Mouse (Mus musculus): Measurements from ENCODE around the gene Tnni1. TPM values are rescaled to one million over a fixed set of nuclear protein-coding genes. Genes with fewer than 3 reads are reported as not detected.

Tnni1 gene
- polyA plus RNA-seq (2012; rRNA removed) = 0.27 and 21.4 TPM in 2 replicates

DNA sequence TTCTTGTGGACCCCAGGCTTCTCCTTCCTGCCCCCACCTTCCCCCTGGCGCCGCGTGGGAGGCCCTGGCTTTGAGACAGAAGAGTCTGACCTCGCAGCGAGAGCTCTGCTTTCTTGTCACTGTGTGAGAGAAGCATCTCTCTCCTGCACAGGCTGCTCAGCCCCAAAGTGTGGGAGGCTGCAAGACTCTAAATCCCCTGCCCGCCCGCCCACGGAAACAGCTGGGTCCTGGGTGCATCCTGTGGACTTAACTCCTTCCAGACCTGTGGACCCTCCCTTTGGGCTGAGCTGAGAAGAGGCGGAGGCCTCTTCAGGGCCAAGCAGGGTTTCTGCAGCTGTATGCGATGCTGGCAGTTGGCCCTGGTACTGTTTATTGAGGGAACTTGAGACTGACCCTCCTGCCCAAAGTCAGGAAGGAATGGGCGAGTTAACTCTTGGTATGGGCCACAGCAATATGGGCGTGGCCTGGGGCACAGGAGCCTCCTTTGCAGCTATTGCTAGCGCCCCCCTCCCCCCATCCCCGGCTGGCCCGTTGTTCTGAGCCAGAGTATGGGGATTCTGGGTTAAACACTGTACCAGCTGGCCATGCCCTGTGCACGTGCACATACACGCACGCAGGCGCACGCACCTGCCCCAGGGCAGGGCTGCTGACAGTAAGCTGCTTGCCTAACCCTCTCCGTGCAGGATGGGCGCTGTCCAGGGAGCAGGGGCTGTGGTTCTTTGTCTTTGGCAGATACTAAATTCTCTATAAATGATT is at the start of gene Tnni1:
Gene Tnni1, plus strand, starts transcription at position 655 of the 756 bp plus-strand sequence.

DNA sequence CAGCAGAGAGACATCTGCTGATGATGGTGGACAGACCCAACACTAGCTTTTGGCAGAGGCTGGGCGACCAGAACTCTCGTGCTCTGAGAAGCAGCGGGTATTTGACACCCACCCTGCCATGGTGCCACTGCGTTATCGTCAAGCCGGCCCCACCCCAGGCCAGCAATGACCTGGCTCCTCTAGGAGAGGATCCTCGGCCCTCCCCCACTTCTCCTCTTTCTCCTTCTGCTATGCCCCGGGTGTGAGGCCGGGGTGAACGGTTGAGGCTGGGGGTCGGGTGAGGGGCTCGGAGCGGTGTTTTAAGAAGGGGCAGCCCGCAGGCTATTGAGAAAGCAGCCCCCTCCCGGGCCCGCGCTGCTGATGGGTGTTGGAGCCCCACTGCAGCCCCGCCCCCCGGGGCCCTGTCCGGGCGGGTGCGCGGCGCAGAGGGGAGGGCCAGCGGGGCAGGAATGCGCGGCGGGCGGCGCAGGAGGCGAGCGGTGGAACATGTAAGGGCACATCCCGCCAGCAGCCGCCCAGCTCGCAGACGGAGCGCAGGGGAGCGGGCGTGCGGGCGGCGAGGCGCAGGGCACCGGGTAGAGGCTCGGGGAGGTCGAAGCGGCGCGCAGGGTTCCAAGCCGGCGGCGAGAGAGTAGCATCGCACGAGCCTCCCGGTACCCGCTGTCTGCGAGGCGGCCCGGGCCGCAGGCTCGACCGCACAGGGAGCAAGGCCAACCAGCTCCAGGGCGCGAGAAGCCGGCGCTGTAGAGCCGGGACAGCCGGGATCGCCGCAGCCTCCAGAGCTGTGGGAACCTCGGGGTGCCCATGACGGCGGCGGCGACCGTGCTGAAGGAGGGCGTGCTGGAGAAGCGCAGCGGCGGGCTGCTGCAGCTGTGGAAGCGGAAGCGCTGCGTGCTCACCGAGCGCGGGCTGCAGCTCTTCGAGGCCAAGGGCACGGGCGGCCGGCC is 13.3 kb upstream of the Tnni1 start, which contains the start of gene Phlda3:
Gene Phlda3, plus strand, starts transcription at position 475 of the 947 bp plus-strand sequence.

DNA sequence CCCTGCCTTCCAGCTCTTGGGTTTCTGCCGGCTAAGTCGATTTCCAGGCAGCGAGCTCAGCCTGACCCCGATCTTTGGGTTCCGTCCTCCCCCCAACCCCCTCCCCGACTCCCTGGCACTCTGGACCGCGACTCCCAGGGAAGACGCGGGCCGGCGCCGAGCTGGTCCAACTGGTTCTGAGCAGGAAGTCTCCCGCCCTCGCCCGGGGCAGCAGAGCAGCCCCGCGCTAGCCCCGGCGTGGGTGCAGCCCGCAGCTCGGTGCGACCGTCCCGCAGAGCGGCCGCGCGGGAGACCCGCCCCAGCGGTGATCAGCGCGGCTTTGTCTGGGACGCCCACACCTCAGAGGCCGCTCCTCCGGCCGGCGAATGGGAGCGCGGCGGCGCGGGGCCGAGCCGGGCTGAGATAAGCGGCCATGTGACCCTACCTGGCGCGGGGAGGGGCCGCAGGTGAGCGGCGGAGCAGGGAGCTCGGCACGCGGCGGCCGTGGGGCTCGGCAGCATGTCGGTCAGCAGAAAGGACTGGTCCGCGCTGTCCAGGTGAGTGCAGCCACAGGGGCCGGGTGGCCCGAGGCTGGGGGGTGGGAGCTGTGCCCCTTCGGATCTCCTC is 39.4 kb downstream of the Tnni1 start, which contains the start of gene Lad1:
Gene Lad1, plus strand, starts transcription at position 118 of the 606 bp plus-strand sequence.

DNA sequence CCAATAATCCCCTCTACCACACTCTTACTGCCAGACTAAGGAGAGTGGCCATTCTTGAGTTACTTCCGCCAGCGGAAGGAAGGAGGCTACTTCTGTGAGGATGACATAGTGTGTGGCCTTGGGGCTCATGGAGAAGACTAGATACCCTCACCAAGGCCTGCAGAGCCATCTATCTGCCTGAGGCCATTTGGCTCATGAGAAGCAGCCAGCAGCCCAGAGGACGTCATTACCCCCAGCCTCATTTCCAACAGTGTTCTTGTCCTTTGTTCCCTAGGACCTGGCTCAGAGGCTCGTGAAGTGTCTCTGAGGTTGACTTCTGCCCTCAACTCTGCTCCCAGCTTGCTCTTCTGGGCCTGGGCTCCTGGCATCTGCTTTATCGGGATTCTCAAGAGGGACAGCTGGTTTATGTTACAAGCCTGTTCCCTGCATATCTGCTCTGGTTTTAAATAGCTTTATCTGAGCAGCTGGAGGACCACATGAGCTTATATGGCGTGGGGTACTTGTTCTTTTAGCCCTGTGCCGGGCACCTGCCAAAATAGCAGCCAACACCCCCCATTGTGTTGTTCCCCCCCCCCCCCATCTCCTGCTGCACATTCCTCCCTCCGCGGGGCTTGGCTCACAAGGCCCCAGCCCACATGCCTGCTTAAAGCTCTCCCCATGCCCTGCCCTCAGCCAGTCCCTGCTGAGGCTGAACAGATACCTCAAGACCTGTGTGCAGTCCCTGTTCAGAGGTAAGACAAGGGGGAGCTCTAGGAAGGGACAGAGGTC is 56.7 kb downstream of the Tnni1 start, which contains the start of gene Tnnt2:
Gene Tnnt2, plus strand, starts transcription at position 639 of the 768 bp plus-strand sequence.

Other genes with a start within 250 kb of the Tnni1 start
- gene Nav1, start 172.1 kb upstream of the Tnni1 start, polyA plus RNA-seq (2012; rRNA removed) = 73.0 and 84.1 TPM in 2 replicates
- gene Csrp1, start 59.4 kb upstream of the Tnni1 start, polyA plus RNA-seq (2012; rRNA removed) = 29.7 and 30.8 TPM in 2 replicates
- gene Phlda3, start 13.3 kb upstream of the Tnni1 start, polyA plus RNA-seq (2012; rRNA removed) = 25.7 and 30.5 TPM in 2 replicates
- gene Lad1, start 39.2 kb downstream of the Tnni1 start, polyA plus RNA-seq (2012; rRNA removed) = 0.63 and 0.66 TPM in 2 replicates
- gene Tnnt2, start 56.9 kb downstream of the Tnni1 start, polyA plus RNA-seq (2012; rRNA removed) = 0.67 and 3.2 TPM in 2 replicates
- 0.09 and 1.7 TPM in 2 replicates for gene Pkp1, start 139.8 kb downstream of the Tnni1 start, polyA plus RNA-seq (2012; rRNA removed)
- gene Igfn1, start 226.9 kb downstream of the Tnni1 start, polyA plus RNA-seq (2012; rRNA removed) = 0.07 and 0.08 TPM in 2 replicates
- 131 and 150 TPM in 2 replicates for gene Tmem9, start 228.7 kb downstream of the Tnni1 start, polyA plus RNA-seq (2012; rRNA removed)